Mouse (Mus musculus) neural tube, embryonic 10.5 days (tissue): ENCODE results near the gene Ints14.
"Not testable (repeated sequence)": the region's sequence is repeated elsewhere in the genome, so short reads cannot be mapped to it uniquely, and the experiment has no call there.

Experiments used
- DNase-seq: peaks from one replicate; pipeline ENCODE4 v3.0.0-alpha.2; 2017; ENCODE audit warnings: low spot score; ENCODE audit errors: extremely low spot score

Ints14 gene

GRCm38 (mm10) chr9:65018588-65019121, 58.0 kb downstream of the Ints14 start:
- DNase-seq: no peak

- no peak for DNase-seq
Observed at GRCm38 (mm10) chr9:65019146-65019545, 58.4 kb downstream of the Ints14 start.

GRCm38 (mm10) chr9:65020128-65020527, 59.4 kb downstream of the Ints14 start:
- DNase-seq: no peak

- peak; percentile 94 for DNase-seq
Observed at GRCm38 (mm10) chr9:65020991-65021886, 60.5 kb downstream of the Ints14 start, which contains the start of gene Hacd3. Gene Hacd3 (minus strand): TSS chr9:65021693.

GRCm38 (mm10) chr9:65021887-65022579, 61.3 kb downstream of the Ints14 start:
- DNase-seq: no peak

GRCm38 (mm10) chr9:65022580-65023135, 62.0 kb downstream of the Ints14 start:
- DNase-seq: no peak

- DNase-seq: no peak
Observed at GRCm38 (mm10) chr9:65023447-65023846, 62.7 kb downstream of the Ints14 start.

- DNase-seq: no peak
Observed at GRCm38 (mm10) chr9:65027241-65027640, 66.5 kb downstream of the Ints14 start.

- no peak for DNase-seq
Observed at GRCm38 (mm10) chr9:65028313-65028712, 67.6 kb downstream of the Ints14 start.

GRCm38 (mm10) chr9:65031355-65031754, 70.7 kb downstream of the Ints14 start:
- DNase-seq: not testable (repeated sequence)

- no peak for DNase-seq
Observed at GRCm38 (mm10) chr9:65031894-65032268, 71.2 kb downstream of the Ints14 start.

GRCm38 (mm10) chr9:65032269-65033108, 71.8 kb downstream of the Ints14 start, which contains the start of gene Dpp8:
Gene Dpp8 (plus strand): TSS chr9:65032414.
- peak; percentile 95 for DNase-seq

- no peak for DNase-seq
Observed at GRCm38 (mm10) chr9:65036456-65036855, 75.8 kb downstream of the Ints14 start.
